Comparison of ENCODE assay signal across 9 mouse cellular contexts in the genomic region with DNA sequence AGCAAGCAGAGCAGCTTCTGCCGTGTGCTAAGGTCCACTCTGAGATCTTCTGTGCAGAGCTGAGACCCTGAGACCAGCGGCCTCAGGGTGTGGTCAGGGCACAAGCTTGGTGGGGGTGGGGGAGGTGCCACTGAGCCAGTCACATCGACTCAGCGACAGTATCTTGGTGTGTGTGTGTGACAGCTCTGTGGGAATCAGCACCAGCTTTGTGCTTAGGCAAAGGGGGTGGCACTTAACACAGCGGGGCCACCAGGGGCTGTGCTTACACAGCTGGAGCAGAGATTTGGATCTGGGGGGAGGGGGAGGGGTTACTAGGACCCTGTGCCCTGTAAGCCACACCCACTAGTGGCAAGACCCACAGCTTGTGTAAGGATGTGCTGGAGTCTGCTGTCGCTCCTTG.
DNase-seq lines count a peak whose midpoint lies in the region; ATAC-seq and TF ChIP-seq lines count a peak whose summit lies in the region.
"Had no signal": no experiment of that assay in that cellular context is flagged by ENCODE, and none has a peak within 500 bp of the region (broad histone marks: within the 10 kb centered on the region; RNA-seq: fewer than 3 reads in every experiment).

No protein-coding gene starts in this region.

- H3K36me3 ChIP-seq in neural tube, embryonic 11.5 days (ENCODE audit: control insufficient read depth, insufficient read depth, low read length), result peaks cover 33% of the 10 kb centered on the region
- H3K36me3 ChIP-seq in forebrain, embryonic 13.5 days (ENCODE audit: poor library complexity, severe bottlenecking), result peaks cover 80% of the 10 kb centered on the region
- peaks cover 87% of the 10 kb centered on the region for H3K36me3 ChIP-seq in limb, embryonic 14.5 days (ENCODE audit: control insufficient read depth, insufficient read depth, low read length)
- H3K36me3 ChIP-seq in stomach, postnatal 0 days (ENCODE audit: control insufficient read depth, insufficient read depth, low read length), result peaks cover 24% of the 10 kb centered on the region

- TF ChIP-seq EP300 in stomach, postnatal 0 days (optimal IDR thresholded peaks at IDR 0.05), result no peak

- 32% methylated on average over 6 of the region's 6 CpGs for WGBS in neural tube, embryonic 11.5 days
- WGBS in forebrain, embryonic 13.5 days, result 28% methylated on average over 6 of the region's 6 CpGs
- 36% methylated on average over 6 of the region's 6 CpGs for WGBS in limb, embryonic 14.5 days
- 15% methylated on average over 6 of the region's 6 CpGs for WGBS in stomach, postnatal 0 days

- H3K27ac ChIP-seq in neural tube, embryonic 11.5 days (ENCODE audit: low read depth, low read length), result peak overlapping the region; percentile 14; the same call in 1 of the 2 replicates
- H3K27ac ChIP-seq in forebrain, embryonic 13.5 days, result peak overlapping the region; percentile 85
- H3K27ac ChIP-seq in limb, embryonic 14.5 days (replicated peaks; ENCODE audit: low read depth, low read length), result peak overlapping the region; percentile 39; the same call in 1 of the 2 replicates
- 0 out of 2 replicates have a peak overlapping the region, but pooled peaks have one; percentile 49 for H3K27ac ChIP-seq in stomach, postnatal 0 days (replicated peaks)
- no peak overlapping the region for H3K27ac ChIP-seq in left cerebral cortex, adult 2 months

- peak; percentile 20; the same call in 1 of the 2 replicates for ATAC-seq in neural tube, embryonic 11.5 days (ENCODE audit: insufficient read depth, low FRiP score, low TSS enrichment)
- ATAC-seq in forebrain, embryonic 13.5 days, result peak; percentile 56
- peak; percentile 10; the same call in 1 of the 2 replicates for ATAC-seq in limb, embryonic 14.5 days (ENCODE audit: low FRiP score, low read depth)
- no peak for ATAC-seq in stomach, postnatal 0 days (ENCODE audit: low FRiP score, low TSS enrichment)
- ATAC-seq: Patski had no signal

- no peak for DNase-seq in neural tube, embryonic 11.5 days (ENCODE audit: low spot score)
- no peak for DNase-seq in neural tube, embryonic 10.5 days (ENCODE audit: extremely low spot score, low spot score)
- DNase-seq in limb, embryonic 14.5 days (ENCODE audit: low spot score), result no peak
- DNase-seq in stomach, postnatal 0 days (ENCODE audit: low spot score), result no peak
- DNase-seq in left cerebral cortex, adult 2 months (ENCODE audit: extremely low spot score in 1 of 2, low spot score in 2 of 2), result no peak
- DNase-seq in gastrocnemius, adult 8-10 months (ENCODE audit: low spot score in 2 of 2), result no peak
- DNase-seq: cerebellum, adult 11 months had no signal

- TF ChIP-seq CTCF in stomach, postnatal 0 days (IDR thresholded peaks at IDR 0.05; ENCODE audit: low read depth), result no peak
- no peak for TF ChIP-seq CTCF in left cerebral cortex, adult 2 months (IDR thresholded peaks at IDR 0.05)

- no peaks in the 10 kb centered on the region for H3K9me3 ChIP-seq in neural tube, embryonic 11.5 days (ENCODE audit: control insufficient read depth, low read length)
- H3K9me3 ChIP-seq in forebrain, embryonic 13.5 days (replicated peaks), result no peaks in the 10 kb centered on the region
- no peaks in the 10 kb centered on the region for H3K9me3 ChIP-seq in limb, embryonic 14.5 days (ENCODE audit: control insufficient read depth, low read length)
- H3K9me3 ChIP-seq in stomach, postnatal 0 days (ENCODE audit: control insufficient read depth, low read length), result no peaks in the 10 kb centered on the region

- H3K9ac ChIP-seq in neural tube, embryonic 11.5 days (ENCODE audit: low read length), result no peak overlapping the region
- peak overlapping the region; percentile 45; the same call in 1 of the 2 replicates for H3K9ac ChIP-seq in forebrain, embryonic 13.5 days
- H3K9ac ChIP-seq in limb, embryonic 14.5 days (ENCODE audit: low read depth, low read length, severe bottlenecking), result 0 out of 2 replicates have a peak overlapping the region, but pooled peaks have one; percentile 16
- no peak overlapping the region for H3K9ac ChIP-seq in stomach, postnatal 0 days (ENCODE audit: low read length)

- no peak overlapping the region for H3K4me3 ChIP-seq in neural tube, embryonic 11.5 days (ENCODE audit: low read depth, low read length)
- no peak overlapping the region for H3K4me3 ChIP-seq in forebrain, embryonic 13.5 days
- H3K4me3 ChIP-seq in limb, embryonic 14.5 days (replicated peaks; ENCODE audit: low read length), result no peak overlapping the region
- H3K4me3 ChIP-seq in stomach, postnatal 0 days (ENCODE audit: low read depth, low read length), result no peak overlapping the region
- H3K4me3 ChIP-seq in left cerebral cortex, adult 2 months, result no peak overlapping the region

- H3K4me1 ChIP-seq in neural tube, embryonic 11.5 days (ENCODE audit: control insufficient read depth, insufficient read depth, low read length), result peaks cover 9% of the 10 kb centered on the region
- peaks cover 41% of the 10 kb centered on the region for H3K4me1 ChIP-seq in forebrain, embryonic 13.5 days
- peaks cover 17% of the 10 kb centered on the region for H3K4me1 ChIP-seq in limb, embryonic 14.5 days (ENCODE audit: control insufficient read depth, insufficient read depth, low read length)
- no peaks in the 10 kb centered on the region for H3K4me1 ChIP-seq in stomach, postnatal 0 days (replicated peaks; ENCODE audit: control insufficient read depth, insufficient read depth)

- TF ChIP-seq POLR2A in limb, embryonic 14.5 days (IDR thresholded peaks at IDR 0.05; ENCODE audit: borderline replicate concordance, extremely low read depth, insufficient read depth, insufficient read length), result no peak

- intact Hi-C loops in left cerebral cortex, adult 2 months (cut with DNase I), result no loop called here

- H3K4me2 ChIP-seq in neural tube, embryonic 11.5 days (ENCODE audit: low read depth), result no peak overlapping the region
- peak overlapping the region; percentile 30 for H3K4me2 ChIP-seq in forebrain, embryonic 13.5 days
- H3K4me2 ChIP-seq in limb, embryonic 14.5 days (replicated peaks; ENCODE audit: low read depth, low read length, severe bottlenecking), result no peak overlapping the region
- no peak overlapping the region for H3K4me2 ChIP-seq in stomach, postnatal 0 days (replicated peaks; ENCODE audit: low read depth)

- H3K27me3 ChIP-seq in neural tube, embryonic 11.5 days (ENCODE audit: control insufficient read depth, insufficient read depth, low read length), result no peaks in the 10 kb centered on the region
- H3K27me3 ChIP-seq in forebrain, embryonic 13.5 days, result no peaks in the 10 kb centered on the region
- no peaks in the 10 kb centered on the region for H3K27me3 ChIP-seq in limb, embryonic 14.5 days (ENCODE audit: control insufficient read depth, insufficient read depth, low read length)
- no peaks in the 10 kb centered on the region for H3K27me3 ChIP-seq in stomach, postnatal 0 days (ENCODE audit: control insufficient read depth, insufficient read depth, low read length)
- H3K27me3 ChIP-seq: Patski had no signal

Comparison
In these comparisons a context has a peak if more than half of its experiments do, and no peak if none do; other contexts are left out.
1. H3K9ac ChIP-seq: peak in forebrain, embryonic 13.5 days (single experiment) and limb, embryonic 14.5 days (single experiment); none in neural tube, embryonic 11.5 days (single experiment) and stomach, postnatal 0 days (single experiment).